Mouse (Mus musculus): Measurements from ENCODE around the gene Rxfp1. TPM values are rescaled to one million over a fixed set of nuclear protein-coding genes. Genes with fewer than 3 reads are reported as not detected.

Rxfp1 gene
- total and polyA plus RNA-seq, 3 experiments: 1.2 to 2.6 (median 1.3) TPM

- no peak overlapping the region for H3K9ac ChIP-seq (ENCODE audit: low read depth, low read length)
- H3K27me3 ChIP-seq (ENCODE audit: control insufficient read depth, insufficient read depth, low read length): no peaks in the 10 kb centered on the region
- intact Hi-C loops (cut with DNase I): no loop called here
- no peak overlapping the region for H3K27ac ChIP-seq
- DNase-seq: peak in 1 of 2 experiments; percentile 17
- H3K4me3 ChIP-seq: no peak overlapping the region
- H3K79me2 ChIP-seq (replicated peaks; ENCODE audit: control insufficient read depth, insufficient read depth, low read length): no peaks in the 10 kb centered on the region
- TF ChIP-seq CTCF (IDR thresholded peaks at IDR 0.05) (no peak), EP300 (IDR thresholded peaks at IDR 0.05; ENCODE audit: insufficient read depth, low read depth, low read length) (no peak), POLR2A (IDR thresholded peaks at IDR 0.05; ENCODE audit: insufficient read depth, low read depth, low read length) (no peak)
- 53% methylated on average over 14 of the region's 14 CpGs for WGBS
- H3K36me3 ChIP-seq (ENCODE audit: control insufficient read depth, insufficient read depth, low read length): no peaks in the 10 kb centered on the region
- H3K4me1 ChIP-seq (ENCODE audit: control insufficient read depth, insufficient read depth, low read length): peaks cover 1% of the 10 kb centered on the region; the same call in 1 of the 2 replicates
Observed at GRCm38 (mm10) chr3:79682351-79683132, 55.1 kb downstream of the Rxfp1 start.

- no peaks in the 10 kb centered on the region for H3K79me2 ChIP-seq (replicated peaks; ENCODE audit: control insufficient read depth, insufficient read depth, low read length)
- intact Hi-C loops (cut with DNase I): no loop called here
- 79% methylated on average over 3 of the region's 3 CpGs for WGBS
Observed at GRCm38 (mm10) chr3:79676411-79676810, 61.3 kb downstream of the Rxfp1 start.

GRCm38 (mm10) chr3:79674641-79675040 is 63.0 kb downstream of the Rxfp1 start:
- Histone ChIP-seq H3K27me3 (ENCODE audit: control insufficient read depth, insufficient read depth, low read length) (no peaks in the 10 kb centered on the region), H3K4me1 (ENCODE audit: control insufficient read depth, insufficient read depth, low read length) (no peaks in the 10 kb centered on the region), H3K79me2 (replicated peaks; ENCODE audit: control insufficient read depth, insufficient read depth, low read length) (no peaks in the 10 kb centered on the region), H3K4me3 (no peak overlapping the region), H3K9ac (ENCODE audit: low read depth, low read length) (no peak overlapping the region), H3K27ac (no peak overlapping the region), H3K36me3 (ENCODE audit: control insufficient read depth, insufficient read depth, low read length) (no peaks in the 10 kb centered on the region)
- TF ChIP-seq EP300 (IDR thresholded peaks at IDR 0.05; ENCODE audit: insufficient read depth, low read depth, low read length) (no peak), CTCF (IDR thresholded peaks at IDR 0.05) (peak; percentile 16; the same call in 1 of the 2 replicates)
- intact Hi-C loops (cut with DNase I): no loop called here
- 84% methylated on average over 5 of the region's 5 CpGs for WGBS
- no peak for DNase-seq

More at GRCm38 (mm10) chr3:79676411-79676810, 61.3 kb downstream of the Rxfp1 start:
- Histone ChIP-seq H3K27me3 (ENCODE audit: control insufficient read depth, insufficient read depth, low read length) (no peaks in the 10 kb centered on the region), H3K4me3 (no peak overlapping the region), H3K4me1 (ENCODE audit: control insufficient read depth, insufficient read depth, low read length) (peaks cover 1% of the 10 kb centered on the region; the same call in 1 of the 2 replicates), H3K27ac (no peak overlapping the region), H3K36me3 (ENCODE audit: control insufficient read depth, insufficient read depth, low read length) (no peaks in the 10 kb centered on the region), H3K9ac (ENCODE audit: low read depth, low read length) (no peak overlapping the region)
- DNase-seq: no peak
- TF ChIP-seq EP300 (IDR thresholded peaks at IDR 0.05; ENCODE audit: insufficient read depth, low read depth, low read length) (no peak), POLR2A (IDR thresholded peaks at IDR 0.05; ENCODE audit: insufficient read depth, low read depth, low read length) (no peak), CTCF (IDR thresholded peaks at IDR 0.05) (no peak)

GRCm38 (mm10) chr3:79673082-79673481 is 64.6 kb downstream of the Rxfp1 start:
- no peak overlapping the region for H3K9ac ChIP-seq (ENCODE audit: low read depth, low read length)

GRCm38 (mm10) chr3:79672188-79672587 is 65.5 kb downstream of the Rxfp1 start:
- Histone ChIP-seq H3K79me2 (replicated peaks; ENCODE audit: control insufficient read depth, insufficient read depth, low read length) (no peaks in the 10 kb centered on the region), H3K27ac (no peak overlapping the region), H3K4me3 (no peak overlapping the region), H3K9ac (ENCODE audit: low read depth, low read length) (no peak overlapping the region), H3K27me3 (ENCODE audit: control insufficient read depth, insufficient read depth, low read length) (no peaks in the 10 kb centered on the region), H3K36me3 (ENCODE audit: control insufficient read depth, insufficient read depth, low read length) (no peaks in the 10 kb centered on the region), H3K4me1 (ENCODE audit: control insufficient read depth, insufficient read depth, low read length) (no peaks in the 10 kb centered on the region)
- 86% methylated on average over 16 of the region's 16 CpGs for WGBS
- no peak for DNase-seq
- intact Hi-C loops (cut with DNase I): no loop called here
- no peak for TF ChIP-seq POLR2A (IDR thresholded peaks at IDR 0.05; ENCODE audit: insufficient read depth, low read depth, low read length)

More at GRCm38 (mm10) chr3:79673082-79673481, 64.6 kb downstream of the Rxfp1 start:
- peak; percentile 92 for TF ChIP-seq CTCF (IDR thresholded peaks at IDR 0.05)
- no peak for TF ChIP-seq EP300 (IDR thresholded peaks at IDR 0.05; ENCODE audit: insufficient read depth, low read depth, low read length)
- no peak for TF ChIP-seq POLR2A (IDR thresholded peaks at IDR 0.05; ENCODE audit: insufficient read depth, low read depth, low read length)
- H3K4me3 ChIP-seq: no peak overlapping the region
- no peaks in the 10 kb centered on the region for H3K27me3 ChIP-seq (ENCODE audit: control insufficient read depth, insufficient read depth, low read length)
- no peak overlapping the region for H3K27ac ChIP-seq
- no peaks in the 10 kb centered on the region for H3K79me2 ChIP-seq (replicated peaks; ENCODE audit: control insufficient read depth, insufficient read depth, low read length)
- intact Hi-C loops (cut with DNase I): loop anchor here (1.0 kb wide), 2 partner anchors 72 to 136 kb away; no protein-coding TSS in a partner anchor
- no peaks in the 10 kb centered on the region for H3K36me3 ChIP-seq (ENCODE audit: control insufficient read depth, insufficient read depth, low read length)
- peak; percentile 22 to 36 for DNase-seq
- 7% methylated on average over 4 of the region's 4 CpGs for WGBS
- no peaks in the 10 kb centered on the region for H3K4me1 ChIP-seq (ENCODE audit: control insufficient read depth, insufficient read depth, low read length)

- intact Hi-C loops (cut with DNase I): no loop called here
- Histone ChIP-seq H3K36me3 (ENCODE audit: control insufficient read depth, insufficient read depth, low read length) (no peaks in the 10 kb centered on the region), H3K27me3 (ENCODE audit: control insufficient read depth, insufficient read depth, low read length) (no peaks in the 10 kb centered on the region), H3K79me2 (replicated peaks; ENCODE audit: control insufficient read depth, insufficient read depth, low read length) (no peaks in the 10 kb centered on the region), H3K27ac (no peak overlapping the region), H3K9ac (ENCODE audit: low read depth, low read length) (no peak overlapping the region), H3K4me3 (no peak overlapping the region), H3K4me1 (ENCODE audit: control insufficient read depth, insufficient read depth, low read length) (no peaks in the 10 kb centered on the region)
- 74% methylated on average over 7 of the region's 7 CpGs for WGBS
- TF ChIP-seq POLR2A (IDR thresholded peaks at IDR 0.05; ENCODE audit: insufficient read depth, low read depth, low read length): no peak
- no peak for TF ChIP-seq EP300 (IDR thresholded peaks at IDR 0.05; ENCODE audit: insufficient read depth, low read depth, low read length)
- no peak for TF ChIP-seq CTCF (IDR thresholded peaks at IDR 0.05)
- no peak for DNase-seq
Observed at GRCm38 (mm10) chr3:79670556-79670955, 67.1 kb downstream of the Rxfp1 start.

All from heart, adult 2 months (tissue).